Mouse (Mus musculus): ENCODE data around the gene Bcl9l. TPM values are rescaled to one million over a fixed set of nuclear protein-coding genes. Genes with fewer than 3 reads are reported as not detected.
A peak's percentile ranks its signal among the peaks of the same experiment; 100 is the strongest.

The Bcl9l gene
- total and polyA plus RNA-seq, 2 experiments from 2014 or later = 10.4 to 61.1 TPM

- WGBS = under 1% methylated on average over 26 of the region's 26 CpGs
- peak overlapping the region; percentile 96 for H3K27ac ChIP-seq (ENCODE audit: low read depth, low read length)
- H3K9ac ChIP-seq (replicated peaks; ENCODE audit: low read length, poor library complexity, severe bottlenecking) = peak overlapping the region; percentile 87
- peak; percentile 53 for ATAC-seq (ENCODE audit: low FRiP score)
- H3K36me3 ChIP-seq (ENCODE audit: insufficient read depth, low read length) = no peaks in the 10 kb centered on the region
- DNase-seq (ENCODE audit: low spot score) = peak; percentile 94
- H3K27me3 ChIP-seq (ENCODE audit: insufficient read depth, low read length) = no peaks in the 10 kb centered on the region
- TF ChIP-seq CTCF (IDR thresholded peaks at IDR 0.05) = peak; percentile 94
- no peaks in the 10 kb centered on the region for H3K9me3 ChIP-seq (ENCODE audit: low read length)
- peaks cover 14% of the 10 kb centered on the region for H3K4me1 ChIP-seq (ENCODE audit: insufficient read depth, low read length)
- peak overlapping the region; percentile 87 for H3K4me2 ChIP-seq (ENCODE audit: low read depth, low read length, poor library complexity, severe bottlenecking)
- H3K4me3 ChIP-seq (ENCODE audit: low read depth, low read length) = peak overlapping the region; percentile 94
Observed at GRCm38 (mm10) chr9:44479628-44480428, 2.8 kb upstream of the Bcl9l start.

GRCm38 (mm10) chr9:44482112-44482511 is 513 bp upstream of the Bcl9l start:
- H3K9ac ChIP-seq (replicated peaks; ENCODE audit: low read length, poor library complexity, severe bottlenecking) = peak overlapping the region; percentile 98
- 7% methylated on average over 3 of the region's 3 CpGs for WGBS
- H3K4me3 ChIP-seq (ENCODE audit: low read depth, low read length) = peak overlapping the region; percentile 98
- H3K4me1 ChIP-seq (ENCODE audit: insufficient read depth, low read length) = peaks cover 37% of the 10 kb centered on the region
- no peaks in the 10 kb centered on the region for H3K27me3 ChIP-seq (ENCODE audit: insufficient read depth, low read length)
- no peaks in the 10 kb centered on the region for H3K36me3 ChIP-seq (ENCODE audit: insufficient read depth, low read length)
- no peaks in the 10 kb centered on the region for H3K9me3 ChIP-seq (ENCODE audit: low read length)
- TF ChIP-seq CTCF (IDR thresholded peaks at IDR 0.05) = no peak
- H3K27ac ChIP-seq (ENCODE audit: low read depth, low read length) = peak overlapping the region; percentile 95
- no peak for ATAC-seq (ENCODE audit: low FRiP score)
- H3K4me2 ChIP-seq (ENCODE audit: low read depth, low read length, poor library complexity, severe bottlenecking) = peak overlapping the region; percentile 99
- no peak for DNase-seq (ENCODE audit: low spot score)

- H3K9me3 ChIP-seq (ENCODE audit: low read length) = no peaks in the 10 kb centered on the region
- H3K9ac ChIP-seq (replicated peaks; ENCODE audit: low read length, poor library complexity, severe bottlenecking) = peak overlapping the region; percentile 98
- H3K4me1 ChIP-seq (ENCODE audit: insufficient read depth, low read length) = peaks cover 40% of the 10 kb centered on the region
- 0% methylated on average over 30 of the region's 39 CpGs for WGBS
- peak overlapping the region; percentile 99 for H3K4me2 ChIP-seq (ENCODE audit: low read depth, low read length, poor library complexity, severe bottlenecking)
- DNase-seq (ENCODE audit: low spot score) = no peak
- TF ChIP-seq CTCF (IDR thresholded peaks at IDR 0.05) = no peak
- H3K27me3 ChIP-seq (ENCODE audit: insufficient read depth, low read length) = no peaks in the 10 kb centered on the region
- no peaks in the 10 kb centered on the region for H3K36me3 ChIP-seq (ENCODE audit: insufficient read depth, low read length)
- no peak for ATAC-seq (ENCODE audit: low FRiP score)
- H3K4me3 ChIP-seq (ENCODE audit: low read depth, low read length) = peak overlapping the region; percentile 98
- H3K27ac ChIP-seq (ENCODE audit: low read depth, low read length) = peak overlapping the region; percentile 95
Observed at GRCm38 (mm10) chr9:44483041-44483509, 450 bp downstream of the Bcl9l start.

- no peak for TF ChIP-seq CTCF (IDR thresholded peaks at IDR 0.05)
- ATAC-seq (ENCODE audit: low FRiP score) (no peak), DNase-seq (ENCODE audit: low spot score) (peak; percentile 86)
- Histone ChIP-seq H3K27me3 (ENCODE audit: insufficient read depth, low read length) (no peaks in the 10 kb centered on the region), H3K4me1 (ENCODE audit: insufficient read depth, low read length) (peaks cover 45% of the 10 kb centered on the region), H3K36me3 (ENCODE audit: insufficient read depth, low read length) (no peaks in the 10 kb centered on the region), H3K9me3 (ENCODE audit: low read length) (no peaks in the 10 kb centered on the region), H3K4me3 (ENCODE audit: low read depth, low read length) (peak overlapping the region; percentile 98), H3K4me2 (ENCODE audit: low read depth, low read length, poor library complexity, severe bottlenecking) (peak overlapping the region; percentile 99), H3K27ac (ENCODE audit: low read depth, low read length) (peak overlapping the region; percentile 95), H3K9ac (replicated peaks; ENCODE audit: low read length, poor library complexity, severe bottlenecking) (peak overlapping the region; percentile 98)
- WGBS = 0% methylated on average over 12 of the region's 12 CpGs
Observed at GRCm38 (mm10) chr9:44483510-44484044, 952 bp downstream of the Bcl9l start.

GRCm38 (mm10) chr9:44484311-44485104 is 1.9 kb downstream of the Bcl9l start:
- peaks cover 54% of the 10 kb centered on the region for H3K4me1 ChIP-seq (ENCODE audit: insufficient read depth, low read length)
- no peaks in the 10 kb centered on the region for H3K9me3 ChIP-seq (ENCODE audit: low read length)
- no peaks in the 10 kb centered on the region for H3K36me3 ChIP-seq (ENCODE audit: insufficient read depth, low read length)
- H3K4me2 ChIP-seq (ENCODE audit: low read depth, low read length, poor library complexity, severe bottlenecking) = peak overlapping the region; percentile 99
- DNase-seq (ENCODE audit: low spot score) = no peak
- no peak overlapping the region for H3K27ac ChIP-seq (ENCODE audit: low read depth, low read length)
- H3K4me3 ChIP-seq (ENCODE audit: low read depth, low read length) = peak overlapping the region; percentile 98
- peak overlapping the region; percentile 98 for H3K9ac ChIP-seq (replicated peaks; ENCODE audit: low read length, poor library complexity, severe bottlenecking)
- ATAC-seq (ENCODE audit: low FRiP score) = no peak
- 24% methylated on average over 7 of the region's 7 CpGs for WGBS
- no peaks in the 10 kb centered on the region for H3K27me3 ChIP-seq (ENCODE audit: insufficient read depth, low read length)
- no peak for TF ChIP-seq CTCF (IDR thresholded peaks at IDR 0.05)

Measured in midbrain, postnatal 0 days (tissue).